Mouse (Mus musculus): ENCODE data around the gene Themis3.

- TF ChIP-seq GATA1 (IDR thresholded peaks at IDR 0.05; ENCODE audit: low read length) (no peak), TAL1 (IDR thresholded peaks at IDR 0.05; ENCODE audit: low read length) (no peak)
Measured at GRCm38 (mm10) chr17:66595256-66595655, 835 bp upstream of the Themis3 start.

All from erythroblast, embryonic 14.5 days (primary cell).